Mouse (Mus musculus) kidney, adult 9 months (tissue): Measurements from ENCODE around the gene Adnp.
"Not testable (repeated sequence)": the region's sequence is repeated elsewhere in the genome, so short reads cannot be mapped to it uniquely, and the experiment has no call there.

Experiments used
- DNase-seq: peaks from one replicate; pipeline ENCODE4 v3.0.0; 2022

Gene Adnp

DNA sequence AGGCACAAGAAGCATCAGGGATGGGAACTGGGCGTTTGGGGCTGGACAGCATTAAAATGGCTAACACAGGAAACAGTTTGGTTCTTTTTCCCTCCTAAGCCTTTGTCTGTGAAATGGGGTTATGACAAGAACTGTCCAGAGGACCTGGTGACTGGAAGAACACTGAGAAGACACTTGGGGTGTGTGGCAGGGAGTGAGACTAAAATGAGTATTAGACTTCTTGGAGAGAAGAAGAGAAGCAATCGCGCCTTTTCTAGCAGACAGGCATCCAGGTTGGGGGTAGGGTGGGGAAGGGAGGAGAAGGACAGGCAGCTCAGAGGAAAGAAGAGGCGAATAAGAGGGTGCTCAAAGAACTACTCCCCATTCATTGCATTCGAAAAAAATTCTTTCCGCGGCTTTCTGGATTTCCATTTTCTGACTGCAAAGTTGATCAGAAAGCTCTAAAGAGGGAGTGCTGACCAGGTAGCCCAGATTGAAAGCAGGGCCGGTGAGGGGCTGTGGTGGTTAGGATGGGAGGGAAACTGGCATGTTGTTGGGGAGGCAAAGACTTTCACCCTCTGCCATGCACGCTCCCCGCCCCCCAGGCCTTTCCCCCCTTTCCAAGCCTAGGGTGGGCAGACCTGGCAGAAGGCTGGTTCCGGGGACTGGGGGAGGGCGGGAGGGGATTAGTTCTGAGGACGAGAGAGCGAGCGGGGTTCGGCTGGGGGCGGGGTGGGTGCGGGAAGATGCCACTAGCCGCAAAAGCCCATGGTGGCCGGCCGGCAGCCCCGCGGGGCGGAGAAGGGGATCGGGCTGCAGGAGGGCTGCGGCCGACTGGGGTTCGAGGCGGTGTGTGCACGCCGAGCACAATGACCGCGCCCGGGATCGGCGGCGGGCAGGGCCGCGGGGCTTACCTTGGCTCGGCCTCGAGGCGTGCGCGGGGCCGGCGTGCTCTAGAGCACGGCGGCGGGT, 956 bp downstream of the Adnp start:
- peak; percentile 38 for DNase-seq

DNA sequence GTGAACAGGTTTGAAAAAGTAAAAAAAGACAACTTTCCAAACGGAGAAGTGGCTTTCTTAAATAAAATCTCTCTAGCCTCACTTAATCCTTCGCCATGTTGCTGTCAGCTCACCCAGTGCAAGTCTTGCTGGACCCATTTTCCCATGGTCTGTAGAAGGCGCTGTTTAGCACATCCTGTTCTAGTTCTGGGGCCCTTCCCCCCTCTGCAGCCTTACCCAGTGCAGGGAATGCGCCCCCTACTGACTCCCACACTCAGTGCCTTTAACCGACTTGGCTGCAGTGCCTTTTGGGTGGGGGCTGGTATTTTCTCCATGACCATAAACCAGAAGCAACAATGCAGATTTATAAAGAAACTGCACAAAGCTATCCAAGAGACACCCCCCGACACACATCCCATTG, 1.6 kb downstream of the Adnp start:
- DNase-seq = peak; percentile 95

DNA sequence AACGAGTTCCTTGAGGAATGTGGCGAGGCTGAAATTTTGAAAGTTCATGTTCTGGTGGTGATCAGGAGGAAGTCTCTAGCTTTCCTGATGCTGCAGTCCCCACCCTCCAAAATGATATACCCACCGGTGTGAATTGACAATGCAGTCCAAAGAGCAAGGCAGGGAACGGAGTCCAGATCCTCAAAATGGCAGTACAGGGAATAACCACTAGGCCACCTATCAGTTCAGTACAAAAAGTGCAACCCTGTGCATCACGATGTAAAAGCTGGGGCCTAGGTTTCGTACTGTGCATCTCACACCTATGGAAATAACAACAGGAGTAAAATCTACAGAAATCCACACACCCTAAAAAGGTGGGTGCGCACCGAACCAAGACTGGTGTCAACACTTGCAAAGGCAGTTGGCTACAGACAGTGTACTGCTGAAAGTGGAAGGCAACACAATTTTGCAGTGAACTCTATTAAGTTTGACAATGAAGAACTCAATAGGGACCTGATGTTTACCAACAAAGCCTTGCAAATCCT, 2.4 kb downstream of the Adnp start:
- DNase-seq = no peak

DNA sequence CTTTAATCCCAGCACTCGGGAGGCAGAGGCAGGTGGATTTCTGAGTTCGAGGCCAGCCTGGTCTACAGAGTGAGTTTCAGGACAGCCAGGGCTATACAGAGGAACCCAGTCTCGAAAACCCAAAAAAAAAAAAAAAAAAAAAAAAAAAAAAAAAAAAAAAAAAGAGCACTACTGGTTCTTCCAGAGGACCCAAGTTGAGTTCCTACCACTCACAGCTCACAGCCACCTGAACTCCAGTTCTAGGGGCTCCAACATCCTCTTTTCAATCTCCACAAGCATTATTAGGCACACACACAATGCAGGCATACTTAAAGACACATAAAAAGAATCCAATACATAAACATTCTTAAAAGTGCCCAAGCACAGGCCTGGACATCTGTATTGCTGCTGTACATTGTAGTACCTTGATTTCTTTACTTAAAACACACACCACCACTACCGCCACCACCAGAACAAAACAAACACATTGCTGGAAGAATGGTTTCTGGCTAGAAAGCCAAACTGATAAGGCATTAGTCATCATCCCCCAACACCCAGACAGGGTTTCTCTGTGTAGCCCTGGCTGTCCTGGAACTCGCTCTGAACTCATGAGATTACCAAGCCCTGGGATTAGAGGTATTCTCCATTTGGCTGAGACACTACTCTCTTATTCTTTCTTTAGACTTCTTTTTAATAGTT, 6.8 kb downstream of the Adnp start:
- DNase-seq = no peak

- no peak for DNase-seq
These were observed 7.4 kb downstream of the Adnp start for GRCm38 (mm10) chr2:168199476-168199875.

DNA sequence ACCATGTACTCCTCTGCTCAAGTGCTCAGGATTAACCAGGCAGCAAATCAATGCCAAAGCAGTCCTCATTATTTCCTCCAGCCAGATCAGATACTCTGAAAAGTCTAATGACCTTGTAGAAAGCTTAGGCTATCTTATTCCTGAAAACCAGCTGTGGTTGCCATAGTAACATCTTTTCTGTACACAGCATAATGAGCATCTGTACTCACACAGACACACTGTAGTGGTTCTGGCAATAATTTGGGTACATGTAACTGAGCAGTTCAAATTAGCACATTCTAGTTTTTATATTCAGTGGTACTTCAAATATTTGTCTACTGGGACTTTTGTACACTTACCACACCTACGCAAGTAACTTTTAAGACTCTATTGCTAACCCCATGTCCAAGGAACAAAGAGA, 8.5 kb downstream of the Adnp start:
- no peak for DNase-seq

DNA sequence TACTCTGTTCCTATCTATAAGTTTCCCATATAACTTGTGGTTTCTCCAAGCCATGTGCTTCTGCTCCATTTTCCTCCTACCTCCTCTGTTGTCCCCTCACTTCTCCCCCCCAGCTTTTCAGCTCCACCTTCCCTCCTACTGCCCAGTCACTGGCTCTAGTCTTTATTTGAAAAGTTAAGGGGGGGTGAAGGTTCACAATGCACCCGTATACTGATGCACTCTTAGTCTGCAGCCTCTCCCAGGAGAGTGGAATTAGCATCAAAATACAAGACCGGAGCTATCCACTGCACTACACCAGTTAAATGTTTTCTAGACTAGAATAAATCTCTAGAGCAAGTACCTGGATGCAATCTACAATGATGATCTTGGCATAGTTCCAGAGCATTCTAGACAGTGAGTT, 11.2 kb downstream of the Adnp start:
- no peak for DNase-seq

- DNase-seq = no peak
These were observed 13.2 kb downstream of the Adnp start for GRCm38 (mm10) chr2:168193685-168194084.

DNA sequence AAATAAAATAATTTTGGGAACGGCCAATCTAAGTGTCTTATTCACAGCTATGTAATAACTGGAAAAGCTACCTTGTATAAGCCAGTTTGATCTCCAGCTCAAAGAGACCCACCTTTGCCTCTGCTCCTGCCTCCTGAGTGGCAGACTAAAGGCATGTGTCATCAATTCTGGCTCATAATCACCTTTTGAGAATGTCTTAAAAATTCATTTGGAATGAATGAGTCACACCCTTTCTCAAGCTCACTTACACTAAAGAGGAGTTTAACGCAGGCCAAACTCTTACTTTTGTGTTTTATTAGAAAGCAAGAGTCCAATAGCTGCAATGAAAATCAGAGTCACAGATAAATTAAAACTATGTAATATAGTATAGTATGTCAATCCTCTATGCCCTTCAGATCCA, 15.1 kb downstream of the Adnp start:
- no peak for DNase-seq

GRCm38 (mm10) chr2:168175946-168176345, 31.0 kb downstream of the Adnp start:
- DNase-seq = no peak

GRCm38 (mm10) chr2:168170167-168170685, 36.7 kb downstream of the Adnp start:
- DNase-seq = peak; percentile 89

DNA sequence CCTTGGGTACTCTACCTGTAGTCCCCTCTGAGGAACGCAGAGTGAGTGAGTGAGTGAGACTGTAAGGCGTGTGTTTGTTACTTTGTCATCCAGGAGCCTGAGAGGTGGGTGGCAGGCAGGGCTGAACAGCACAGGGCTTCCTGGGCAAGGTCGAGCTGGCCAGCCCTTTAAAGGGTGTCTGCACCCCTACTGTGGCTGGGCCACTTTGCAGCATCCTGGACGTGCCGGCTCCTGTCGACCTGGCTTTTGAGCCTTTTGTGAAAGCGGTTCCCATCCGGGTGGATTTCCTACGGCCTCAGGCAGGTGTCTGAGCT, 37.2 kb downstream of the Adnp start:
- no peak for DNase-seq

DNA sequence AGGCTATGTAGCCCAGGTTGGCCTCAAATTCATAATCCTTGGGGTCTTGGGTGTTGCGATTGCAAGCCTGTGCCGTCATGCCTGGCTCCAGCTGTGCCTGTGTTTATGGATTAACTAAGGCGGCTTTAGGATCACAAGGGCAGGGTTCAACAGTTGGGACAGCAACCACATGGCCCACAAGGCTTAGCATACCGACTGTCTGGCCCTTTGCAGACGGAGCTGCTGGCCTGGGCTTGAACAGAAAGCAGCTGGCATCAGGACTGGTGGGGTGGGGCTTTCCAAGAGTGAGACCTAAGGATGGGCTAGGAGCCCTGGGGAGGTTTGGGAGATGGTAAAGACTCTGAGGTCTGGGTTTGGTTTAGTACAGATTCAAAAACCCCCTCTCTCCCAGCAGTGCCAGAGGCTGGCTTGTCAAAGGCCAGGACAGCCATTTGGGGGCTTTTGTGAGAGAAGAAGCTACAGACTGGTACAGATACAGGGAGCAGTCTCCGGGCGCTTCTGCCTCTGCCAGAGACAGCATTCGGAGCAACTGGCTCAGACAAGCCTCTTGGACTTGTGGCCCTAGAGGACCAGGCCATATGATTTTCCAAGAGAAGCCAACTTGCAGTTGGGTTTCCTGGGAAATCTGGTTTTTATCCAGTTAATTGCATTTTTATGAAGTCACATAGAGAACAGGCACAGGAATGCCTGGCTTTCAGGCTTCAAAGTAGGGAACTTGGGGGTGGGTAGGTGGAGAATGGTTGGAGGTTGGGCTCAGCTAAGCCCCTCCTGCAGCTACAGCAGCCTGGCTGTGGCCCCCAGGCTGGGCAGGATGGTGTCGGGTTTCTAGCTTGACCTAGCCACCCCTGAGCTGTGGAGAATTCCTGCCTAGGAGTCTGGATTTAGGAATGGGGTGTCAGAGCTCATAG, 37.8 kb downstream of the Adnp start:
- DNase-seq = peak; percentile 70

DNA sequence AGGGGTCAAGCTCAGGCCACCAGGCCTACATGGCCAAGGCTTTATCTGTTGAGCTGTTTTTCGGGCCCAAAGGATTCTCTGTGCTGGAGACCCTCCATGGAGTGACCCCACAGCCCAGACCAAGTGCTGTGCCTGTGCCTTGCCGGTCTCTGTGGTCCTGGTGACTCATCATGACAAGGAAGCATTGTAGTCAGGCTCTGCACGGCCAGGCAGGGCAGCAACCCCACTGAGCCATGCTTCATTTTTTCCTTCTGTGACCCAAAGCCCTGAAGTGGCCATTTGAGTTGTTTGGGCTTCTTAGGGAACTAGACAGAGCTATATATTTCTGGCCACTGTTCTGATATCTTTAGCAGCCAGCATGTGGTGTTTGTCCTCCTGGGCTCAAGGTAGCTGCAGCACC, 39.1 kb downstream of the Adnp start:
- DNase-seq = no peak

DNA sequence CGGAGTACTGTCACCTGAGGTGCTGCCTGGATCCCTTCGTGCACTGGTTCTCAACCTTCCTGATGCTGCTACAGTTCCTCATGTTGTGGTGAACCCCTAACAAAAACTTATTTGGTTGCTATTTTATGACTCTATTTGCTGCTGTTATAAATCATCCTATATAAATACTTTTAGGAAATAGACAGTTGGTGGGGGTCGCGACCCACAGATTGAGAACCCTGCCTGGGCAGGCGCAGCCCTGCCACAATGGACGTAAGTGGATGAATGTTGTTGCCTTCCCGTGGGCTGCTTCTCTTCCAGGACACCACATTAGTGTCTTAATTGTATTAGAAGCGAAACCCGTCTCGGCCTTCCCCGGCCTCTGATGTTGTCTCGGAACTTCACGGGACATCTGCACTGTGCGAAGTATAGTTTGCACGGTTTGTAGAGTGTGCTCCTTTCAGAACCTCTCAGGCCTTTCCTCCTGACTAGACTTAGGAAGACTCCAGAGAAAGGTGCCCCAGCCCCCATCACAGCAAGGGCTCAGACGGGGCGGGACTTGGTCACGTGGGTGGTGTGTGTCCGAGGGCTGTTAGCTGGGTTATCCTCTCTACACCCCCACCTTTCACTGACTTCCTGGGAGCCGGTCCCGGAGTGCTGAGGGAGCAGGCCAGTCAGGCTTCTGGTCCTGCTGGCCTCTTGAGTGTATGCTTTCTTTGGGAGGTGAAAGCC, 40.0 kb downstream of the Adnp start:
- DNase-seq = peak; percentile 59

- DNase-seq = peak; percentile 44
These were observed 44.9 kb downstream of the Adnp start for GRCm38 (mm10) chr2:168161978-168162377.

GRCm38 (mm10) chr2:168161514-168161971, 45.4 kb downstream of the Adnp start:
- no peak for DNase-seq

DNA sequence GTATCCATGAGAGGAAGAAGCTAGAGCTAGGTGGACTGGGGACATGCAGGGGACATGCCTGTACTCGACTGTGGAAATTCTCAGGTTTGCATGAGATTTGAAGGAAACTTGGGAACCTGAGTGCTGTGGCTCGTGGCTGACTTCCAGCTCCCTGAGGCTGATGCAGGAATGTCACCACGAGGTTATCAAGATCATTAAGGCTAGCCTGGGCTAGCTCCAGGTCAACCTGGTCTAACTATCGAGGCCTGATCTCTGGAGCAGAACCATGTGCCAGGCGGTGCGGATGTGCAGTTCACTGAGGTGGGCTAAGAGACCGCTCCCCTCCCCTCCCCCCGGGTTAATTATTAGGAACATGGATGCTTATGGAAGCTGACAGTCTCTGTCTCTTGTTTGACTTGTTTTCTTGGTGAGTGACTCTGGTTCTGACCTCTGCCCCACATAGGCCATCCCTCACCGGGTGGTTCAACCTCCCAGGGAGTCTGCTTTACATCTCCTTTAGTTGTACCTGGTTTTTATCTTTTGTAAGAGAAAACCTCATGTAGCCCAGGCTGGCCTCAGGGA, 46.5 kb downstream of the Adnp start:
- DNase-seq = no peak

- DNase-seq = peak; percentile 96
These were observed 47.8 kb downstream of the Adnp start for GRCm38 (mm10) chr2:168158911-168159711.

GRCm38 (mm10) chr2:168157974-168158373, 48.9 kb downstream of the Adnp start:
- DNase-seq = not testable (repeated sequence)

DNA sequence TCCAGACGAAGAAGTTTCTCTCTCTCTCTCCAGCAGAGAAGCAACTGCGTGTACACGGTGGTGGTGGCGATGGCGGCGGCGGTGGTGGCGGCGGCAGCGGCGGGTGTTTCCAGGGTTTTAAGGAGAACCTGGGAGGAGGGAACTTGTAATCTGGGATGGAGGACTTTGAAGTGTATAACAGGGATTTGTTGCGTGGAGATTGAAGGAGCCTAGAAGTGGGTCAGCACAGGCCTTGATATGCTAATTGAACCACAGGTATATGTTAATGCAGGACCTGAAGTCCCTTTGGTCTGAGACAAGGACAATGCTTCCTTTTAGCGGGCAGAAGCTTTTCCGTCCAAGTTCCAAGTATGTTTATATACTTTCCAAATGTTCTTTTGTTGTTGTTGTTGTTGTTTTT, 50.6 kb downstream of the Adnp start:
- no peak for DNase-seq
